In the genomic region with DNA sequence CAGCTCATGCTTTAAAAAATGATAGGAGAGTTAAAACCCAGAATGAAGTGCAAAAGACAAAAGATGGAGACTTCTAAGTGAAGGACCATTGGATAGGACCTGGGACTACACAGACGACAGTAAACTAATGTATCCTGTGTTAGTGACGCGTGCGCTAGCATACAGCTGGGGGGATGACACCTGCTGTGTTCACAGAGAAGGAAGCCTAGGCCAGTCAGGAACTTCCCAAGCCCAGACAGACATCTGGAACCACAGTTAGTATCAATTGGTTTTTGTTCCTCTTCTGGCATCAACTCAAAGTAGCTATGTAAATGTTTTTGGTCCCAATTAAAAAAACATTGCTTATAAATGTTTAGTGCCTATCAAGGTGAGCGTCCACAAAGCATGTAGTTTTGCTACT, we compare ENCODE assay signal across 27 mouse cellular contexts. TPM values are rescaled to one million over a fixed set of nuclear protein-coding genes. Genes with fewer than 3 reads are reported as not detected.
DNase-seq lines count a peak whose midpoint lies in the region; ATAC-seq and TF ChIP-seq lines count a peak whose summit lies in the region.
"Had no signal": no experiment of that assay in that cellular context is flagged by ENCODE, and none has a peak within 500 bp of the region (broad histone marks: within the 10 kb centered on the region; RNA-seq: fewer than 3 reads in every experiment).

No protein-coding gene starts in this region.

- H3K36me3 ChIP-seq in splenic B cell, adult 2 months (ENCODE audit: control insufficient read depth, insufficient read depth, low read length, poor library complexity, severe bottlenecking) = peaks cover 2% of the 10 kb centered on the region; the same call in 1 of the 2 replicates
- H3K36me3 ChIP-seq: hindbrain, embryonic 15.5 days; intestine, embryonic 15.5 days had no signal

- H3K27me3 ChIP-seq in splenic B cell, adult 2 months (ENCODE audit: control insufficient read depth, insufficient read depth, low read length, poor library complexity, severe bottlenecking) = no peaks in the 10 kb centered on the region; the same call in 1 of the 2 replicates
- H3K27me3 ChIP-seq: forebrain, embryonic 13.5 days; heart, embryonic 13.5 days; hindbrain, embryonic 12.5 days; hindbrain, embryonic 15.5 days; intestine, embryonic 15.5 days had no signal

- DNase-seq in gastrocnemius, postnatal 10 days = peak; percentile 0
- no peak for DNase-seq in gastrocnemius, adult 2 months
- DNase-seq in A20 (ENCODE audit: low read depth, low spot score) = peak; percentile 80
- peak; percentile 48 for DNase-seq in splenic B cell, adult 2 months (ENCODE audit: low read depth, low spot score)
- no peak for DNase-seq in Muller cell, postnatal 12 days (ENCODE audit: inconsistent ontology term)
- DNase-seq: adrenal gland, adult 8-10 months; adrenal gland, postnatal 36 days; B cell, adult 2 months; cerebellum, adult 11-12 months; cerebellum, adult 8-10 months; cerebellum, postnatal 10 days; cerebellum, postnatal 36 days; forebrain, postnatal 0 days; gastrocnemius, postnatal 14 days; heart, adult 2 months; heart, postnatal 14 days; kidney, adult 18-20 months had no signal

- ATAC-seq in granulocyte monocyte progenitor cell, adult 5-6 weeks (replicated peaks; ENCODE audit: poor library complexity, severe bottlenecking) = peak; percentile 42; the same call in 1 of the 2 replicates
- ATAC-seq in cerebellum, adult (ENCODE audit: insufficient number of reproducible peaks, low FRiP score, low TSS enrichment) = no peak
- ATAC-seq: activated CD4-positive, CD25-positive, alpha-beta regulatory T cell, adult 4 months; forebrain, embryonic 13.5 days; forebrain, postnatal 0 days; intestine, embryonic 15.5 days had no signal

- H3K4me3 ChIP-seq in gastrocnemius, adult 2 months = no peak overlapping the region
- H3K4me3 ChIP-seq: forebrain, embryonic 10.5 days; forebrain, embryonic 13.5 days; heart, adult 2 months; heart, embryonic 10.5 days; heart, embryonic 13.5 days; hindbrain, embryonic 12.5 days; hindbrain, embryonic 15.5 days; intestine, embryonic 15.5 days had no signal

- no peak overlapping the region for H3K27ac ChIP-seq in gastrocnemius, adult 2 months
- H3K27ac ChIP-seq: forebrain, embryonic 10.5 days; forebrain, embryonic 13.5 days; heart, adult 2 months; heart, embryonic 10.5 days; heart, embryonic 13.5 days; hindbrain, embryonic 12.5 days; hindbrain, embryonic 15.5 days; intestine, embryonic 15.5 days had no signal

- intact Hi-C loops in gastrocnemius, adult 2 months (cut with DNase I) = no loop called here

- TF ChIP-seq CTCF in gastrocnemius, adult 2 months (IDR thresholded peaks at IDR 0.05) = no peak

RNA-seq across cellular contexts. Expression of a gene that starts 10.4 kb away (rescaled TPM):
- total RNA-seq in gastrocnemius, postnatal 10 days (2021) = 10 to 100 TPM; 14.4 to 15.7 TPM
- total RNA-seq in gastrocnemius, adult 2 months (2021) = 10 to 100 TPM; 25.2 to 27.6 TPM
- 35.6 and 51.0 TPM in 2 replicates for total RNA-seq in granulocyte monocyte progenitor cell, adult 5-6 weeks (2014; fragmentation: Nextera tagmentation)
- total RNA-seq in granulocyte monocyte progenitor cell, adult 5-6 weeks (2017) = 26.2 and 29.0 TPM in 2 replicates

Comparison
In these comparisons a context has a peak if more than half of its experiments do, and no peak if none do; other contexts are left out.
1. DNase-seq: peak in gastrocnemius, postnatal 10 days (single experiment), A20 (single experiment) and splenic B cell, adult 2 months (single experiment); none in gastrocnemius, adult 2 months (single experiment) and Muller cell, postnatal 12 days (single experiment).